Mouse (Mus musculus): ENCODE measurements at regions not wholly inside any gene's neighbourhood (a gene's known extent, or its start where the extent isn't known, plus 50 kb on each side); places are given as distances from the start of the nearest gene placed in this dataset.

- peak overlapping the region; percentile 99; the same call in 1 of the 2 replicates for H3K27ac ChIP-seq
- H3K4me1 ChIP-seq, result peaks cover 56% of the 10 kb centered on the region
Observed at GRCm38 (mm10) chr8:126669154-126669553, 75.4 kb upstream of the Irf2bp2 start.

GRCm38 (mm10) chr8:126668657-126669025, 74.9 kb upstream of the Irf2bp2 start:
- no peaks in the 10 kb centered on the region for H3K9me3 ChIP-seq (replicated peaks)
- H3K4me2 ChIP-seq, result no peak overlapping the region
- no peak for ATAC-seq
- no peaks in the 10 kb centered on the region for H3K36me3 ChIP-seq (ENCODE audit: poor library complexity, severe bottlenecking)
- H3K9ac ChIP-seq, result peak overlapping the region; percentile 50; the same call in 1 of the 2 replicates
- peaks cover 61% of the 10 kb centered on the region for H3K4me1 ChIP-seq
- no peaks in the 10 kb centered on the region for H3K27me3 ChIP-seq
- 65% methylated on average over 5 of the region's 5 CpGs for WGBS
- no peak overlapping the region for H3K4me3 ChIP-seq
- H3K27ac ChIP-seq, result peak overlapping the region; percentile 99

More at GRCm38 (mm10) chr8:126669154-126669553, 75.4 kb upstream of the Irf2bp2 start:
- Histone ChIP-seq H3K36me3 (ENCODE audit: poor library complexity, severe bottlenecking) (no peaks in the 10 kb centered on the region), H3K27me3 (no peaks in the 10 kb centered on the region), H3K9me3 (replicated peaks) (no peaks in the 10 kb centered on the region), H3K4me3 (no peak overlapping the region), H3K9ac (no peak overlapping the region), H3K4me2 (no peak overlapping the region)
- ATAC-seq, result no peak
- WGBS, result 80% methylated on average over 6 of the region's 6 CpGs

GRCm38 (mm10) chr8:126667721-126668656, 74.2 kb upstream of the Irf2bp2 start:
- peak; percentile 40 for ATAC-seq
- H3K4me2 ChIP-seq, result peak overlapping the region; percentile 53
- WGBS, result 46% methylated on average over 16 of the region's 16 CpGs

GRCm38 (mm10) chr8:126667086-126667720, 73.4 kb upstream of the Irf2bp2 start:
- WGBS, result 30% methylated on average over 12 of the region's 12 CpGs
- no peaks in the 10 kb centered on the region for H3K27me3 ChIP-seq
- H3K9ac ChIP-seq, result peak overlapping the region; percentile 53
- peak; percentile 22 for ATAC-seq
- H3K4me2 ChIP-seq, result peak overlapping the region; percentile 53
- H3K27ac ChIP-seq, result peak overlapping the region; percentile 99
- peaks cover 75% of the 10 kb centered on the region for H3K4me1 ChIP-seq
- no peaks in the 10 kb centered on the region for H3K9me3 ChIP-seq (replicated peaks)
- H3K36me3 ChIP-seq (ENCODE audit: poor library complexity, severe bottlenecking), result no peaks in the 10 kb centered on the region
- H3K4me3 ChIP-seq, result no peak overlapping the region

More at GRCm38 (mm10) chr8:126667721-126668656, 74.2 kb upstream of the Irf2bp2 start:
- Histone ChIP-seq H3K9me3 (replicated peaks) (no peaks in the 10 kb centered on the region), H3K4me1 (peaks cover 68% of the 10 kb centered on the region), H3K27ac (peak overlapping the region; percentile 99), H3K9ac (peak overlapping the region; percentile 53; the same call in 1 of the 2 replicates), H3K4me3 (no peak overlapping the region), H3K36me3 (ENCODE audit: poor library complexity, severe bottlenecking) (no peaks in the 10 kb centered on the region), H3K27me3 (no peaks in the 10 kb centered on the region)

- under 1% methylated on average over 14 of the region's 15 CpGs for WGBS
- H3K36me3 ChIP-seq (ENCODE audit: poor library complexity, severe bottlenecking), result no peaks in the 10 kb centered on the region
- peak overlapping the region; percentile 99 for H3K27ac ChIP-seq
- no peak overlapping the region for H3K4me3 ChIP-seq
- no peaks in the 10 kb centered on the region for H3K27me3 ChIP-seq
- H3K4me2 ChIP-seq, result peak overlapping the region; percentile 53
- ATAC-seq, result peak; percentile 91
- H3K9ac ChIP-seq, result peak overlapping the region; percentile 57
- peaks cover 82% of the 10 kb centered on the region for H3K4me1 ChIP-seq
- no peaks in the 10 kb centered on the region for H3K9me3 ChIP-seq (replicated peaks)
Observed at GRCm38 (mm10) chr8:126666327-126667085, 72.7 kb upstream of the Irf2bp2 start.

- Histone ChIP-seq H3K27me3 (no peaks in the 10 kb centered on the region), H3K9ac (peak overlapping the region; percentile 57), H3K4me3 (no peak overlapping the region), H3K9me3 (replicated peaks) (no peaks in the 10 kb centered on the region), H3K4me1 (peaks cover 90% of the 10 kb centered on the region), H3K4me2 (peak overlapping the region; percentile 53), H3K36me3 (ENCODE audit: poor library complexity, severe bottlenecking) (no peaks in the 10 kb centered on the region), H3K27ac (peak overlapping the region; percentile 99)
- WGBS, result 4% methylated on average over 18 of the region's 18 CpGs
- no peak for ATAC-seq
Observed at GRCm38 (mm10) chr8:126665581-126666241, 71.9 kb upstream of the Irf2bp2 start.

- H3K27ac ChIP-seq, result peak overlapping the region; percentile 99
- no peak overlapping the region for H3K4me2 ChIP-seq
- H3K4me1 ChIP-seq, result peaks cover 97% of the 10 kb centered on the region
- H3K36me3 ChIP-seq (ENCODE audit: poor library complexity, severe bottlenecking), result no peaks in the 10 kb centered on the region
- no peak overlapping the region for H3K9ac ChIP-seq
- H3K4me3 ChIP-seq, result no peak overlapping the region
- H3K9me3 ChIP-seq (replicated peaks), result no peaks in the 10 kb centered on the region
- H3K27me3 ChIP-seq, result no peaks in the 10 kb centered on the region
- ATAC-seq, result no peak
- WGBS, result 43% methylated on average over 5 of the region's 5 CpGs
Observed at GRCm38 (mm10) chr8:126664891-126665290, 71.1 kb upstream of the Irf2bp2 start.

- Histone ChIP-seq H3K27ac (peak overlapping the region; percentile 93), H3K4me3 (no peak overlapping the region), H3K9me3 (replicated peaks) (no peaks in the 10 kb centered on the region), H3K9ac (peak overlapping the region; percentile 48), H3K4me1 (peaks cover 90% of the 10 kb centered on the region), H3K36me3 (ENCODE audit: poor library complexity, severe bottlenecking) (no peaks in the 10 kb centered on the region), H3K27me3 (no peaks in the 10 kb centered on the region), H3K4me2 (peak overlapping the region; percentile 18; the same call in 1 of the 2 replicates)
- ATAC-seq, result no peak
- WGBS, result 36% methylated on average over 14 of the region's 14 CpGs
Observed at GRCm38 (mm10) chr8:126662797-126663784, 69.3 kb upstream of the Irf2bp2 start.

GRCm38 (mm10) chr8:126662151-126662550, 68.4 kb upstream of the Irf2bp2 start:
- 34% methylated on average over 5 of the region's 5 CpGs for WGBS
- ATAC-seq, result no peak
- H3K9me3 ChIP-seq (replicated peaks), result no peaks in the 10 kb centered on the region
- 0 out of 2 replicates have a peak overlapping the region, but pooled peaks have one; percentile 12 for H3K4me2 ChIP-seq
- no peak overlapping the region for H3K4me3 ChIP-seq
- H3K27ac ChIP-seq, result peak overlapping the region; percentile 93
- H3K9ac ChIP-seq, result no peak overlapping the region
- H3K36me3 ChIP-seq (ENCODE audit: poor library complexity, severe bottlenecking), result no peaks in the 10 kb centered on the region
- peaks cover 80% of the 10 kb centered on the region for H3K4me1 ChIP-seq
- H3K27me3 ChIP-seq, result no peaks in the 10 kb centered on the region

GRCm38 (mm10) chr8:126661511-126662142, 67.8 kb upstream of the Irf2bp2 start:
- H3K4me1 ChIP-seq, result peaks cover 75% of the 10 kb centered on the region
- H3K9me3 ChIP-seq (replicated peaks), result no peaks in the 10 kb centered on the region
- H3K9ac ChIP-seq, result peak overlapping the region; percentile 57; the same call in 1 of the 2 replicates
- H3K4me2 ChIP-seq, result peak overlapping the region; percentile 47; the same call in 1 of the 2 replicates
- ATAC-seq, result no peak
- 29% methylated on average over 14 of the region's 14 CpGs for WGBS
- H3K36me3 ChIP-seq (ENCODE audit: poor library complexity, severe bottlenecking), result no peaks in the 10 kb centered on the region
- H3K27me3 ChIP-seq, result no peaks in the 10 kb centered on the region
- peak overlapping the region; percentile 93 for H3K27ac ChIP-seq
- H3K4me3 ChIP-seq, result no peak overlapping the region
